Mouse (Mus musculus) hindbrain, embryonic 12.5 days (tissue): ENCODE results near the gene Fgfr3. TPM values are rescaled to one million over a fixed set of nuclear protein-coding genes. Genes with fewer than 3 reads are reported as not detected.
A peak's percentile ranks its signal among the peaks of the same experiment; 100 is the strongest.

Experiments
- ATAC-seq: fragments of 200-750 bp; cut with Nextera tagmentation; 2 replicates; pipeline ENCODE4 v1.8.0; 2017; ENCODE audit warnings: moderate TSS enrichment; ENCODE audit not compliant: low FRiP score
- H3K27ac ChIP-seq: fragments of 300-500 bp; sonication (generic); 2 replicates; pipeline ENCODE4 v1.5.1; 2016; ENCODE audit warnings: mild to moderate bottlenecking
- H3K27me3 ChIP-seq: fragments of 300-500 bp; sonication (generic); 2 replicates; pipeline ENCODE4 v1.6.1; 2016; ENCODE audit warnings: mild to moderate bottlenecking
- H3K36me3 ChIP-seq: fragments of 300-500 bp; sonication (generic); 2 replicates; pipeline ENCODE4 v1.6.1; 2016; ENCODE audit warnings: mild to moderate bottlenecking
- H3K4me1 ChIP-seq: fragments of 300-500 bp; sonication (generic); 2 replicates; pipeline ENCODE4 v1.6.1; 2016
- H3K4me2 ChIP-seq: fragments of 300-500 bp; sonication (generic); replicated peaks from 2 replicates; pipeline ENCODE4 v1.6.1; 2016; ENCODE audit warnings: mild to moderate bottlenecking
- H3K4me3 ChIP-seq: fragments of 300-500 bp; sonication (generic); 2 replicates; pipeline ENCODE4 v1.5.1; 2016; ENCODE audit warnings: mild to moderate bottlenecking
- H3K9ac ChIP-seq: fragments of 300-500 bp; sonication (generic); 2 replicates; pipeline ENCODE4 v1.6.1; 2016; ENCODE audit warnings: mild to moderate bottlenecking, moderate library complexity
- H3K9me3 ChIP-seq: fragments of 300-500 bp; sonication (generic); replicated peaks from 2 replicates; pipeline ENCODE4 v1.6.1; 2016; ENCODE audit warnings: mild to moderate bottlenecking
- WGBS: fragments of 180-500 bp; shearing (Covaris S2); methylation state at CpG from one replicate; pipeline ENCODE4 v1.1.7; 2016; 5-methylcytosine and 5-hydroxymethylcytosine counted together
- polyA plus RNA-seq: library from polyadenylated mRNA; unstranded; fragments of >200 nt; fragmentation: Nextera tagmentation; extraction: Ambion mirVana; gene quantifications from 2 replicates; pipeline ENCODE4 v1.2.1, GENCODE M21; 2016

Fgfr3 gene
- polyA plus RNA-seq, 1 experiment from 2014 or later = 68.4 TPM

DNA sequence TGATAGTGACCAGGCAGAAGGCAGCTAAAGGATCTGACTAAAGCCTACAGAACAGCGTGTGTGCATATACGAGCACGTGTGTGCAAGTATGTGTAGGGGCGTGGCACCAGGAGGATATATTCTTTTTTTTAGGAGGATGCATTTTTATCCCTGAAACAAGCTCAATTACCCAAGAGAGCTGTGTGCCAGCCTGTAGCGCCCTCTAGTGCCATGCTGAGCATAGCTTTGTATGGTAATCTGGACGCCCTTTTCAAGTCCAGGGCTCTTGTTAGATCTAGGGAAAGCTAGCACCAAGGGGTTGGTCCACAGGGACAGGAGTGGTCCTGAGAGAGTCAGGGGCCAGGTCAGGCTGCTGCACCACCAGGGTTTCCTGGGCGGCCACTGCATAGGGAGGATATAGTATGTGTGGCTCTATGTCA lies 16.4 kb downstream of the Fgfr3 start:
- no peaks in the 10 kb centered on the region for H3K4me1 ChIP-seq
- H3K27me3 ChIP-seq = no peaks in the 10 kb centered on the region
- H3K9me3 ChIP-seq = no peaks in the 10 kb centered on the region
- 19% methylated on average over 7 of the region's 7 CpGs for WGBS
- H3K9ac ChIP-seq = no peak overlapping the region
- no peak overlapping the region for H3K27ac ChIP-seq
- peaks cover 60% of the 10 kb centered on the region for H3K36me3 ChIP-seq
- ATAC-seq = 0 out of 2 replicates have a peak, but pooled peaks have one; percentile 5
- no peak overlapping the region for H3K4me2 ChIP-seq
- no peak overlapping the region for H3K4me3 ChIP-seq

DNA sequence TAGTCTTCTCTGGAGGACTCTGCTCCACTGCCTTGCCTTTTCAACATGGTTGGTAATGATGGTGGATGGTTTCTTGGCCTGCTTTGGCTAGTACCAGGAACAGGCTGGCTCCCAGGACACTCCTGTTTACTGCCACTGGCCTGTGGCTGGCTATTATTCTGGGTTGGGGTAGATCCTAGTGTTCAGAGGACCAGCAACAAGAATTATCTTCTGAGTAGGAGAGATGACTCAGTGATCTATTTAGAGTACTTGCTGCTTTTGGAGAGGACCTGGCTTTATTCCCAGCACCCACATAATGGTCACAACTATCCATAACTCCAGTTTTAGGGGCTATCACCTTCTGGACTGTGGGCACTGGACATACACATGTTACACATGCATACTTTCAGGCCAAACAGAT lies 16.9 kb downstream of the Fgfr3 start:
- no peak overlapping the region for H3K9ac ChIP-seq
- H3K9me3 ChIP-seq = no peaks in the 10 kb centered on the region
- H3K4me3 ChIP-seq = no peak overlapping the region
- H3K4me1 ChIP-seq = no peaks in the 10 kb centered on the region
- H3K4me2 ChIP-seq = no peak overlapping the region
- 0 out of 2 replicates have a peak, but pooled peaks have one; percentile 12 for ATAC-seq
- H3K36me3 ChIP-seq = peaks cover 61% of the 10 kb centered on the region
- H3K27ac ChIP-seq = no peak overlapping the region
- H3K27me3 ChIP-seq = no peaks in the 10 kb centered on the region

DNA sequence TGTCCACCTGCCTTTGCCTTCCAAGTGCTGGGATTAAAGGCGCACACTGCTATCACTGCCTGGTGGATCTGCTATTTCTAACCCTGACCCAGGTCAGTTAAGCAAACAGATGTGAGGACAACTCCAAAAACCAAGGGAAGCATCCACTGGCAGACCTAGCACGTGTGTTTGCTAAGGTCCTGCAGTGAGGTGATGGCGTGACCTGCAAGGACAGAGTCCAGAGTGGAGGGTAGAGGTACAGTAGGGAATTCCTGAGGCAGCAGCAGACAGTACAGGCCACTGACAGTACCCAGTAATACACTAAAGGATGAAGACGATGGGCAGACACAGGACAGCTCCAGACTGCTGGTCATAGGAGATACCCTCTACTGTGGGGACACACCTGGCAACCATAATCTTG lies 19.1 kb downstream of the Fgfr3 start:
- no peak overlapping the region for H3K27ac ChIP-seq
- H3K4me2 ChIP-seq = no peak overlapping the region
- no peaks in the 10 kb centered on the region for H3K4me1 ChIP-seq
- H3K4me3 ChIP-seq = no peak overlapping the region
- no peak overlapping the region for H3K9ac ChIP-seq
- no peaks in the 10 kb centered on the region for H3K9me3 ChIP-seq
- ATAC-seq = no peak
- 93% methylated on average over 4 of the region's 4 CpGs for WGBS
- peaks cover 62% of the 10 kb centered on the region for H3K36me3 ChIP-seq
- no peaks in the 10 kb centered on the region for H3K27me3 ChIP-seq

DNA sequence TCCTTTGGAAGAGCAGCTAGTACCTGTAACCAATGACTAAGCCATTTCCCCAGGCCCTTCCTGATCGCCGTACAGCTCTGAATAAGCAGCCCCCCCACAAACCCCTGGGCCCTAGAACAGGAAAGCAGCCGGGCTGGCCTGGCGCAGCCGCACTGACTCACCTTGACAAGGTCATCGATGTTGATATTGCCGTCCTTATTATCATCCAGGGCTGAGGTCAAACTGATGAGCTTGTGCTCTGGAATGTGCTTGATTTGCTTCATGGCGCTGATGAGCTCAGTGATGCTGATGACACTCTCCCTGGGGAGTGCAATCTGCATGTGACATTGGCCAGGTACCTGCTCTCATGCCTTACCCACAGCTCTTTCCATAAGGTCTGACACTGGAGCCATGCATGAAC lies 22.0 kb downstream of the Fgfr3 start:
- Histone ChIP-seq H3K4me2 (no peak overlapping the region), H3K36me3 (peaks cover 82% of the 10 kb centered on the region), H3K27me3 (no peaks in the 10 kb centered on the region), H3K4me1 (no peaks in the 10 kb centered on the region), H3K4me3 (no peak overlapping the region), H3K27ac (no peak overlapping the region), H3K9ac (no peak overlapping the region), H3K9me3 (no peaks in the 10 kb centered on the region)
- ATAC-seq = no peak
- 91% methylated on average over 8 of the region's 8 CpGs for WGBS

DNA sequence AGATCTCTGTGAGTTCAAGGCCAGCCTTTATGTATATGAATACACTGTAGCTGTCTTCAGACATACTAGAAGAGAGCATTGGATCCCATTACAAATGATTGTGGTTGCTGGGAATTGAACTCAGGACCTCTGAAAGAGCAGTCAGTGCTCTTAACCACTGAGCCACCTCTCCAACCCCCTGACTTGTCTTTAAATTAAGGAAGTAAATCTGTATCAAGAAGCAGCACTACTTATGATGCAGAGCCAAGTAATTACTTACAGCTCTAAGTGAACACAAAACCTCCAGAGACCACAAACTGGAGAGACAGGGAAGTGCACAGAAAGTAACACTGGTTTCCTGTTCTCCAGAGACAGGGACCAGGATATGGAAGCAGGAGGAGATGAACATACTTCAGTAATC lies 55.7 kb downstream of the Fgfr3 start:
- Histone ChIP-seq H3K27ac (no peak overlapping the region), H3K4me2 (no peak overlapping the region), H3K27me3 (no peaks in the 10 kb centered on the region), H3K36me3 (peaks cover 25% of the 10 kb centered on the region), H3K9me3 (no peaks in the 10 kb centered on the region), H3K4me3 (no peak overlapping the region), H3K4me1 (peaks cover 14% of the 10 kb centered on the region), H3K9ac (no peak overlapping the region)
- ATAC-seq = no peak

DNA sequence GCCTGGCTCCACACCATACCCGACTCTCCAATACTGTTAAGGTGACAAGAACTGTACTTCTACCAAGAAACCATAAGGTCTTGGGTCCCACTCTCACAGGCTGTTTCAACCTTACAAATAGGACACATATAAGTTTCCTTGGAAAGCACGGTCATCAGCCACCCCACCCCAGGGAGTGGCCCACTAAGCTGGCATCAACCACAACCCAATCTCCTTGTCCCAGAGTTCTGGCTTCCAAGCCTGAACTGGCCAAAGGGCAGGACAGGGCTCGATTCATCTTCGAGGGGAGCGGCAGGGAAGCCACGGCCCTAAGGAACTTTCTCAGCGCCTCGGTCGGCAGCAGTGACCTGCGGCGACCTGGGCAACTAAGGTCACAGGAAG lies 60.5 kb downstream of the Fgfr3 start:
- Histone ChIP-seq H3K36me3 (peaks cover 11% of the 10 kb centered on the region), H3K4me2 (peak overlapping the region; percentile 87), H3K27ac (peak overlapping the region; percentile 88), H3K9me3 (no peaks in the 10 kb centered on the region), H3K9ac (peak overlapping the region; percentile 69), H3K4me3 (peak overlapping the region; percentile 79), H3K4me1 (peaks cover 20% of the 10 kb centered on the region), H3K27me3 (no peaks in the 10 kb centered on the region)
- peak; percentile 7; the same call in 1 of the 2 replicates for ATAC-seq
- 5% methylated on average over 11 of the region's 11 CpGs for WGBS

DNA sequence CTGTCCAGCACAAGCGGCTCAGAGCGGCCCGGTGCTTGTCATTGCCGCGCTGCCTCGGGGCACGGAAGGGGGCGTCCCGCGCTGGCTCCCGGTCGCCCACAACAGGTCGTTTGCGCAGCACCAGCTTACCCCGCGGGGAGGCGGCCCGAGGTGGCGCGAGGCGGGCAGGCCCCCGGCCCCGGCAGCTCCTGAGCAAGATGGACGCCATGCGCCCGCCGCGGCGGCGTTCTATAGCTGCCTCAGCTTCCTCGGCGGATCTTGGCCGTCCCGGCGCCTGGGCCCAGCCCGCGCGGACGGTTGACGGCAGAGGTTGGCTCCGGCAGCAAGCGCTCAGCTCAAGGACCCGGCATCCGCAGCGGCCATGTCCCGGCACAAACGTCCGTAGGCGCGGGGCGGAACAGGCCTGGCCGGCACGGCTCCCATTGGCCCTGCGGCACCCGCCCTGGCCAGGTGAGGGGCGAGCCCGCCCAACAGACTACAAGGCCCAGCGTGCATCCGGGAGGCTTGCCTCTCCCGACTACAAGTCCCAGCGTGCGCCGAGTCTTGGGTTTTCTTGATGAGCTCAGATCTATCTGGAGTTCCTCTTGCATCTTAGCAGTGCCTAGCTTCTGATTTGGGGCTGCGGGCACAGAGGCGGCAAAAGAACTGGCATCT lies 61.0 kb downstream of the Fgfr3 start, which contains the start of gene Letm1:
Gene Letm1 (minus strand): TSS at position 473 of the 654 bp plus-strand sequence.
- H3K4me1 ChIP-seq = peaks cover 20% of the 10 kb centered on the region
- H3K9ac ChIP-seq = peak within 1 kb of the TSS; percentile 69
- peak within 1 kb of the TSS; percentile 88 for H3K27ac ChIP-seq
- H3K9me3 ChIP-seq = no peaks in the 10 kb centered on the region
- peaks cover 6% of the 10 kb centered on the region for H3K36me3 ChIP-seq
- H3K4me2 ChIP-seq = peak within 1 kb of the TSS; percentile 87
- peak within 1 kb of the TSS; percentile 79 for H3K4me3 ChIP-seq
- peak; percentile 100 for ATAC-seq
- under 1% methylated on average over 59 of the region's 65 CpGs for WGBS
- H3K27me3 ChIP-seq = no peaks in the 10 kb centered on the region

DNA sequence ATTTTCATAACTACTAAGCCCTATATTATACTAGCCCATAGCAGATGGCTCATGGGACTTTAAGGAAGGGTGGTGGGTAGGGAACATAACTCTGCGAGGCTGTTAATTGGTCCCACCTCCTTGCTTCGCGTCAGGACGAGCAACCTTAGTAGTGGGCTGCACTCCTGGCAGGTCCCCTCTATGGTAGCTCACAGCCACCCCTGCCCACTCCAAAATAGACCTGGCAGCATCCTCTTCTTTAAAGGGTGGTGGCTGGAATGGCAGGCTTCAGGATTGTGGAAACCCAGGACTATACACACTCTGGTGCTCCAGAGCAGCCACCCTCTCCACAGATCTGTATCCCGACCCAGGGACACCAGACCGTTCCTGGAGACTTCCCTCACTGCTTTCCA lies 61.5 kb downstream of the Fgfr3 start:
- Histone ChIP-seq H3K4me3 (peak overlapping the region; percentile 79), H3K4me1 (peaks cover 20% of the 10 kb centered on the region), H3K9me3 (no peaks in the 10 kb centered on the region), H3K9ac (peak overlapping the region; percentile 69), H3K36me3 (peaks cover under 1% of the 10 kb centered on the region), H3K27me3 (no peaks in the 10 kb centered on the region), H3K4me2 (peak overlapping the region; percentile 87), H3K27ac (peak overlapping the region; percentile 88)
- peak; percentile 84; the same call in 1 of the 2 replicates for ATAC-seq
- 14% methylated on average over 6 of the region's 6 CpGs for WGBS

Other genes starting within 250 kb of the Fgfr3 start
- 42.3 and 50.8 TPM in 2 replicates for gene Fam53a, start 92.0 kb upstream of the Fgfr3 start, polyA plus RNA-seq
- 0.35 and 1.3 TPM in 2 replicates for gene Gm9903, start 91.7 kb upstream of the Fgfr3 start, polyA plus RNA-seq
- 182 and 186 TPM in 2 replicates for gene Slbp, start 69.1 kb upstream of the Fgfr3 start, polyA plus RNA-seq
- gene Tacc3, start 63.5 kb upstream of the Fgfr3 start, polyA plus RNA-seq = 161 TPM in 2 replicates
- gene Tmem129, start 63.3 kb upstream of the Fgfr3 start, polyA plus RNA-seq = 33.3 and 33.8 TPM in 2 replicates
- 57.3 and 58.0 TPM in 2 replicates for gene Letm1, start 61.1 kb downstream of the Fgfr3 start, polyA plus RNA-seq
- gene Nsd2, start 99.1 kb downstream of the Fgfr3 start, polyA plus RNA-seq = 98.9 and 104 TPM in 2 replicates
- 56.5 and 58.8 TPM in 2 replicates for gene Nelfa, start 214.7 kb downstream of the Fgfr3 start, polyA plus RNA-seq